Comparison of ENCODE assay signal across 8 mouse cellular contexts in the genomic region with DNA sequence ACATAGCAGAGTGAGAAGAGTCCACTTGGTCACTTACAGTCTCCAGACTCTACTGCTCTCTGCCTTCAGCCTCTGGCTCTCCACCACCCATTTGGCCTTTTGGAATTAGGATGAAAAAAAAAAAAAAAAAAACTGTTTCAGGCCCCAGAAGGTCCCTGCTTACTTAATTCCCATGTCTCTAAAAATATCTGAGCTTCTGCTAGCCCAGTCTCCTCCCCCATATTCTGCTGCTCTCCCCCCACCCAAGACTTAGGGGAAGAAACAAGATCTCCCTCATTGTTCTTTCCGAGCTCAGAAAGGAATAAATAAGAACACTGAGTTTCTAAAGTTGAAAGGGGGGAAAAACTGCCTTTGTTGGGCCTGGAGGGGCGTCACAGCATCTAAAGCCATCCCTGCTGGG. TPM values are rescaled to one million over a fixed set of nuclear protein-coding genes. Genes with fewer than 3 reads are reported as not detected.
A peak's percentile ranks its signal among the peaks of the same experiment; 100 is the strongest.
DNase-seq lines count a peak whose midpoint lies in the region; ATAC-seq lines count a peak whose summit lies in the region.

No protein-coding gene starts in this region.

- peak; percentile 42 for DNase-seq in lung, postnatal 10 days
- no peak for DNase-seq in lung, postnatal 14 days
- DNase-seq in cerebellum, postnatal 36 days = no peak
- DNase-seq in thymus, postnatal 36 days = no peak

- H3K27ac ChIP-seq in forebrain, embryonic 13.5 days = peak overlapping the region; percentile 90
- H3K27ac ChIP-seq in limb, embryonic 12.5 days = peak overlapping the region; percentile 74
- H3K27ac ChIP-seq in stomach, embryonic 14.5 days (ENCODE audit: low read length) = peak overlapping the region; percentile 88

- no peak overlapping the region for H3K9ac ChIP-seq in forebrain, embryonic 13.5 days
- H3K9ac ChIP-seq in limb, embryonic 12.5 days (replicated peaks) = no peak overlapping the region
- no peak overlapping the region for H3K9ac ChIP-seq in stomach, embryonic 14.5 days (replicated peaks; ENCODE audit: low read depth, low read length)

- no peaks in the 10 kb centered on the region for H3K9me3 ChIP-seq in forebrain, embryonic 13.5 days (replicated peaks)
- H3K9me3 ChIP-seq in limb, embryonic 12.5 days = no peaks in the 10 kb centered on the region
- no peaks in the 10 kb centered on the region for H3K9me3 ChIP-seq in stomach, embryonic 14.5 days (ENCODE audit: control insufficient read depth, low read depth, low read length)

- no peak for ATAC-seq in forebrain, embryonic 13.5 days
- ATAC-seq in limb, embryonic 12.5 days (ENCODE audit: insufficient number of reproducible peaks, insufficient read depth, low FRiP score, low TSS enrichment, low read depth) = no peak
- no peak for ATAC-seq in stomach, embryonic 14.5 days (ENCODE audit: insufficient number of reproducible peaks, insufficient read depth, low FRiP score, low read depth)
- no peak for ATAC-seq in frontal cortex, adult (ENCODE audit: low TSS enrichment)

- peaks cover 39% of the 10 kb centered on the region for H3K4me1 ChIP-seq in forebrain, embryonic 13.5 days
- peaks cover 25% of the 10 kb centered on the region for H3K4me1 ChIP-seq in limb, embryonic 12.5 days (replicated peaks)
- H3K4me1 ChIP-seq in stomach, embryonic 14.5 days (ENCODE audit: control insufficient read depth, insufficient read depth, low read length) = peaks cover 24% of the 10 kb centered on the region

- no peaks in the 10 kb centered on the region for H3K27me3 ChIP-seq in forebrain, embryonic 13.5 days
- no peaks in the 10 kb centered on the region for H3K27me3 ChIP-seq in limb, embryonic 12.5 days
- H3K27me3 ChIP-seq in stomach, embryonic 14.5 days (ENCODE audit: control insufficient read depth, insufficient read depth, low read length) = no peaks in the 10 kb centered on the region

- peaks cover 11% of the 10 kb centered on the region; the same call in 1 of the 2 replicates for H3K36me3 ChIP-seq in forebrain, embryonic 13.5 days (ENCODE audit: poor library complexity, severe bottlenecking)
- H3K36me3 ChIP-seq in limb, embryonic 12.5 days = peaks cover 18% of the 10 kb centered on the region
- H3K36me3 ChIP-seq in stomach, embryonic 14.5 days (ENCODE audit: control insufficient read depth, insufficient read depth, low read length) = no peaks in the 10 kb centered on the region

- WGBS in forebrain, embryonic 13.5 days = 5% methylated on average over 2 of the region's 2 CpGs
- 62% methylated on average over 2 of the region's 2 CpGs for WGBS in limb, embryonic 12.5 days
- 45% methylated on average over 2 of the region's 2 CpGs for WGBS in stomach, embryonic 14.5 days

- H3K4me3 ChIP-seq in forebrain, embryonic 13.5 days = no peak overlapping the region
- no peak overlapping the region for H3K4me3 ChIP-seq in limb, embryonic 12.5 days (replicated peaks)
- no peak overlapping the region for H3K4me3 ChIP-seq in stomach, embryonic 14.5 days (ENCODE audit: low read depth, low read length)

- peak overlapping the region; percentile 46 for H3K4me2 ChIP-seq in forebrain, embryonic 13.5 days
- H3K4me2 ChIP-seq in limb, embryonic 12.5 days = no peak overlapping the region
- no peak overlapping the region for H3K4me2 ChIP-seq in stomach, embryonic 14.5 days (replicated peaks; ENCODE audit: low read depth, low read length)

RNA-seq across cellular contexts. Expression of a gene that starts 46.4 kb away (rescaled TPM):
- polyA plus RNA-seq in forebrain, embryonic 13.5 days (2015; fragmentation: Nextera tagmentation; extraction: Ambion mirVana) = 37.1 and 40.5 TPM in 2 replicates
- 66.6 and 97.2 TPM in 2 replicates for polyA plus RNA-seq in limb, embryonic 12.5 days (2016; fragmentation: Nextera tagmentation; extraction: Ambion mirVana)
- polyA plus RNA-seq in stomach, embryonic 14.5 days (2014; fragmentation: Nextera tagmentation; extraction: Ambion mirVana) = 68.8 and 69.1 TPM in 2 replicates
